Mouse (Mus musculus): Measurements from ENCODE around the gene Gm47429.

DNA sequence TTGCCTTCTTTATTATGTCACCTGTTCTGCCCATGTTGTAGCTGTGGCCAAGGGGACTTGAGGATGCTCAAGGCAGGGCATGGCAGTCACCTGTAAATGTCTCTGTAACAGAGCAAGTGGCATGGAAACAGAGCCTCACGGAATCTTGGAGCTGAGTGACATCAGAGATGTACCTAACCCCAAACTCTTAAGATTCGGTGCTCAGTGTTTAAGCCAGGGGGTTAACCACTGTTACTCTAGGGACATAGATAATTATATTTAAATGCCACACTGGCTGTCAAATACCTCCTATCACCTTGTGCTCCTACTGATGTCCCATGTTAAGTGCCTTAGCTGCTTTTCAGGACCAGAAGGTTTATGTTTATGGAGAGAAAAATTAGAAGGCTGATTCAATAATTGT is at the start of gene Gm47429:
- no peak for TF ChIP-seq POLR2A (IDR thresholded peaks at IDR 0.05; ENCODE audit: low read depth, low read length)
- no peak for TF ChIP-seq CTCF (IDR thresholded peaks at IDR 0.05; ENCODE audit: borderline replicate concordance, insufficient read depth, low read length)
